Mouse (Mus musculus): ENCODE results near the gene Tcf7l2.

GRCm38 (mm10) chr19:55754303-55754702 lies 12.7 kb downstream of the Tcf7l2 start:
- TF ChIP-seq CTCF (conservative IDR thresholded peaks at IDR 0.05; ENCODE audit: insufficient read depth, insufficient read length, low read depth, low read length): no peak
- TF ChIP-seq POLR2A (IDR thresholded peaks at IDR 0.05; ENCODE audit: low read depth, low read length): no peak

All from kidney, adult 2 months (tissue).